In genomic region chr16:24392651-24393555, GRCm38 (mm10) we compare ENCODE assay signal across 8 mouse cellular contexts. TPM values are rescaled to one million over a fixed set of nuclear protein-coding genes. Genes with fewer than 3 reads are reported as not detected.
DNase-seq lines count a peak whose midpoint lies in the region; ATAC-seq and TF ChIP-seq lines count a peak whose summit lies in the region.

TSS of gene Lpp (plus strand) at chr16:24393507.

- no peaks in the 10 kb centered on the region for H3K36me3 ChIP-seq in heart, postnatal 0 days (replicated peaks; ENCODE audit: control insufficient read depth, insufficient read depth, low read length)
- H3K36me3 ChIP-seq in liver, embryonic 16.5 days (ENCODE audit: control insufficient read depth, insufficient read depth), result no peaks in the 10 kb centered on the region
- H3K36me3 ChIP-seq in stomach, postnatal 0 days (ENCODE audit: control insufficient read depth, insufficient read depth, low read length), result no peaks in the 10 kb centered on the region

- H3K4me2 ChIP-seq in heart, postnatal 0 days (ENCODE audit: low read depth, low read length), result peak within 1 kb of the TSS; percentile 79
- peak within 1 kb of the TSS; percentile 61 for H3K4me2 ChIP-seq in liver, embryonic 16.5 days (ENCODE audit: low read depth, low read length)
- peak within 1 kb of the TSS; percentile 78 for H3K4me2 ChIP-seq in stomach, postnatal 0 days (replicated peaks; ENCODE audit: low read depth)

- H3K9me3 ChIP-seq in heart, postnatal 0 days (replicated peaks; ENCODE audit: control insufficient read depth, low read length), result no peaks in the 10 kb centered on the region
- H3K9me3 ChIP-seq in liver, embryonic 16.5 days (replicated peaks; ENCODE audit: control insufficient read depth, low read length), result no peaks in the 10 kb centered on the region
- no peaks in the 10 kb centered on the region for H3K9me3 ChIP-seq in stomach, postnatal 0 days (ENCODE audit: control insufficient read depth, low read length)

- WGBS in heart, postnatal 0 days, result 3% methylated on average over 38 of the region's 42 CpGs
- 3% methylated on average over 42 of the region's 42 CpGs for WGBS in liver, embryonic 16.5 days (ENCODE audit: insufficient replicate concordance)
- WGBS in stomach, postnatal 0 days, result 3% methylated on average over 33 of the region's 42 CpGs

- H3K27ac ChIP-seq in heart, postnatal 0 days (ENCODE audit: low read depth), result peak within 1 kb of the TSS; percentile 100
- H3K27ac ChIP-seq in liver, embryonic 16.5 days (ENCODE audit: low read length), result peak within 1 kb of the TSS; percentile 79
- H3K27ac ChIP-seq in stomach, postnatal 0 days (replicated peaks), result peak within 1 kb of the TSS; percentile 100

- peak within 1 kb of the TSS; percentile 86 for H3K4me3 ChIP-seq in heart, postnatal 0 days (ENCODE audit: low read depth, low read length)
- peak within 1 kb of the TSS; percentile 68 for H3K4me3 ChIP-seq in liver, embryonic 16.5 days (ENCODE audit: low read depth, low read length)
- peak within 1 kb of the TSS; percentile 92 for H3K4me3 ChIP-seq in stomach, postnatal 0 days (ENCODE audit: low read depth, low read length)

- H3K9ac ChIP-seq in heart, postnatal 0 days (replicated peaks; ENCODE audit: low read depth, low read length), result peak within 1 kb of the TSS; percentile 99
- peak within 1 kb of the TSS; percentile 70 for H3K9ac ChIP-seq in liver, embryonic 16.5 days (ENCODE audit: low read depth, low read length)
- H3K9ac ChIP-seq in stomach, postnatal 0 days (ENCODE audit: low read length), result peak within 1 kb of the TSS; percentile 97

- H3K4me1 ChIP-seq in heart, postnatal 0 days (ENCODE audit: control insufficient read depth, insufficient read depth), result peaks cover 27% of the 10 kb centered on the region
- H3K4me1 ChIP-seq in liver, embryonic 16.5 days (ENCODE audit: control insufficient read depth, low read depth, low read length), result peaks cover 3% of the 10 kb centered on the region; the same call in 1 of the 2 replicates
- H3K4me1 ChIP-seq in stomach, postnatal 0 days (replicated peaks; ENCODE audit: control insufficient read depth, insufficient read depth), result peaks cover 11% of the 10 kb centered on the region

- peak; percentile 61 for DNase-seq in A20 (ENCODE audit: low read depth, low spot score)
- peak; percentile 86 to 87 for DNase-seq in adrenal gland, postnatal 36 days
- peak; percentile 94 for DNase-seq in fat pad, adult 2 months (ENCODE audit: extremely low read depth, low read depth, low spot score)
- DNase-seq in heart, postnatal 0 days (ENCODE audit: low spot score), result peak; percentile 90
- peak; percentile 88 for DNase-seq in kidney, postnatal 14 days
- DNase-seq in neural tube, embryonic 10.5 days (ENCODE audit: extremely low spot score, low spot score), result peak; percentile 88
- DNase-seq in stomach, postnatal 0 days (ENCODE audit: low spot score), result peak; percentile 94

- no peaks in the 10 kb centered on the region for H3K27me3 ChIP-seq in heart, postnatal 0 days (ENCODE audit: control insufficient read depth, insufficient read depth, low read length)
- H3K27me3 ChIP-seq in liver, embryonic 16.5 days (ENCODE audit: control insufficient read depth, insufficient read depth, low read depth, low read length), result peaks cover 21% of the 10 kb centered on the region
- no peaks in the 10 kb centered on the region for H3K27me3 ChIP-seq in stomach, postnatal 0 days (ENCODE audit: control insufficient read depth, insufficient read depth, low read length)

- no peak for TF ChIP-seq EP300 in heart, postnatal 0 days (IDR thresholded peaks at IDR 0.05; ENCODE audit: low read depth)
- peak; percentile 39 for TF ChIP-seq EP300 in stomach, postnatal 0 days (optimal IDR thresholded peaks at IDR 0.05)

- TF ChIP-seq CTCF in heart, postnatal 0 days (IDR thresholded peaks at IDR 0.05; ENCODE audit: low read depth), result no peak
- no peak for TF ChIP-seq CTCF in stomach, postnatal 0 days (IDR thresholded peaks at IDR 0.05; ENCODE audit: low read depth)

- peak; percentile 88 for ATAC-seq in heart, postnatal 0 days (ENCODE audit: insufficient read depth, low read depth)
- ATAC-seq in liver, embryonic 16.5 days (ENCODE audit: low read depth), result peak; percentile 83
- peak; percentile 86 for ATAC-seq in stomach, postnatal 0 days (ENCODE audit: low FRiP score, low TSS enrichment)

RNA-seq across cellular contexts. Expression of gene Lpp, which starts in this region (rescaled TPM):
- total RNA-seq in adrenal gland, postnatal 36 days (2021), result 10 to 100 TPM; 70.3 to 80.3 TPM
- 56.2 and 77.4 TPM in 2 replicates for total RNA-seq in heart, postnatal 0 days (2014; rRNA removed; ENCODE audit: low replicate concordance)
- polyA plus RNA-seq in heart, postnatal 0 days (2015; fragmentation: Nextera tagmentation; extraction: Ambion mirVana), result 28.7 and 32.1 TPM in 2 replicates
- polyA plus RNA-seq in liver, embryonic 16.5 days (2015; fragmentation: Nextera tagmentation; extraction: Ambion mirVana), result 8.5 and 10.3 TPM in 2 replicates
- 49.8 and 51.3 TPM in 2 replicates for polyA plus RNA-seq in stomach, postnatal 0 days (2015; fragmentation: Nextera tagmentation; extraction: Ambion mirVana)

Comparison
In these comparisons a context has a peak if more than half of its experiments do, and no peak if none do; other contexts are left out.
1. Peak in every context shown above with its lines: DNase-seq, ATAC-seq, H3K4me3 ChIP-seq and H3K27ac ChIP-seq.